Mouse (Mus musculus) cerebellum, adult 2 months (tissue): ENCODE measurements around the gene Cs.

Experiments
- CTCF ChIP-seq: fragments of 200-500 bp; IDR thresholded peaks from 2 replicates; pipeline ENCODE4 v1.5.1; 2011; ENCODE audit warnings: low read depth, mild to moderate bottlenecking, control low read depth, low read length, moderate library complexity, borderline replicate concordance; ENCODE audit not compliant: insufficient read depth
- POLR2A ChIP-seq: fragments of 200-500 bp; IDR thresholded peaks from 2 replicates; pipeline ENCODE4 v1.6.1; 2011; ENCODE audit warnings: low read length, control low read depth, borderline replicate concordance; ENCODE audit not compliant: insufficient read depth

DNA sequence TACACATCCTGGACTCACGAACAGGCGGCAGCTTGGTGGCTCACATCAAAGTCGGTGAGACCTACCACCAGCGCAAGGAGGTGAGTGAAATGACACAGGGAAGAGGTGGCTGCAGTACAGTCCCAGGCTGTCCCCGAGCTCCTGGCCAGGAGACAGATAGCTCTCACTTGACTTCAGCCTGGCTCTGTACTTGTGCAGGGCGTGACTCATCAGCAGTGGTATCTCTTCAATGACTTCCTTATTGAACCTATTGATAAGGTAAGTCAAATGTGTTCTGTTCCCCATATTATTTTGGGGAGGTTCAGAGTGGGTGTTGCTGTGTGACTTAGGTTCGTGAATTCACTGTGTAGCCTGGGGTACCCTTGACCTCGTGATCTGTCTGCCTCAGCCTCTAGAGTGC, 22.0 kb upstream of the Cs start:
- TF ChIP-seq CTCF = no peak
- no peak for TF ChIP-seq POLR2A
